Mouse (Mus musculus): Measurements from ENCODE around the gene Kirrel. TPM values are rescaled to one million over a fixed set of nuclear protein-coding genes. Genes with fewer than 3 reads are reported as not detected.

Gene Kirrel
- total and polyA plus RNA-seq, 3 experiments = not detected

GRCm38 (mm10) chr3:87079301-87079700, 95.2 kb downstream of the Kirrel start:
- Histone ChIP-seq H3K79me2 (replicated peaks; ENCODE audit: control insufficient read depth, extremely low read depth, insufficient read depth, poor library complexity, severe bottlenecking) (no peaks in the 10 kb centered on the region), H3K27me3 (replicated peaks) (peaks cover 4% of the 10 kb centered on the region), H3K36me3 (replicated peaks in 1 of 2; ENCODE audit: control insufficient read depth in 1 of 2, insufficient read depth in 1 of 2, low read length in 1 of 2) (no peaks in the 10 kb centered on the region), H3K9ac (ENCODE audit: insufficient read depth, low read depth) (no peak overlapping the region), H3K4me1 (ENCODE audit: control insufficient read depth in 1 of 2, insufficient read depth in 2 of 2) (no peaks in the 10 kb centered on the region), H3K9me3 (replicated peaks; ENCODE audit: low read length) (no peaks in the 10 kb centered on the region), H3K4me2 (ENCODE audit: insufficient read depth, low read depth, poor library complexity, severe bottlenecking) (no peak overlapping the region), H3K4me3 (replicated peaks in 1 of 3; ENCODE audit: low read depth in 2 of 3, low read length in 2 of 3, poor library complexity in 1 of 3) (no peak overlapping the region), H3K27ac (ENCODE audit: insufficient read depth, low read depth) (no peak overlapping the region)
- TF ChIP-seq USF2 (conservative IDR thresholded peaks at IDR 0.05; ENCODE audit: low read depth, low read length) = no peak
- no peak for TF ChIP-seq SMC3 (IDR thresholded peaks at IDR 0.05; ENCODE audit: low read depth, low read length)
- no peak for TF ChIP-seq POLR2A (IDR thresholded peaks at IDR 0.05; ENCODE audit: low read depth, low read length)
- no peak for TF ChIP-seq E2F4 (IDR thresholded peaks at IDR 0.05; ENCODE audit: insufficient replicate concordance, low read depth, low read length)
- TF ChIP-seq EP300 (IDR thresholded peaks at IDR 0.05; ENCODE audit: low read length) = no peak
- no peak for TF ChIP-seq PAX5 (IDR thresholded peaks at IDR 0.05; ENCODE audit: low read length)
- TF ChIP-seq USF1 (IDR thresholded peaks at IDR 0.05; ENCODE audit: low read depth, low read length) = no peak
- no peak for TF ChIP-seq ZC3H11A (IDR thresholded peaks at IDR 0.05; ENCODE audit: low read depth, low read length)
- TF ChIP-seq MAX (IDR thresholded peaks at IDR 0.05; ENCODE audit: low read length) = no peak
- no peak for TF ChIP-seq MEF2A (IDR thresholded peaks at IDR 0.05; ENCODE audit: borderline replicate concordance, low read depth, low read length)
- no peak for TF ChIP-seq RCOR1 (conservative IDR thresholded peaks at IDR 0.05; ENCODE audit: low read depth, low read length)
- TF ChIP-seq NRF1 (IDR thresholded peaks at IDR 0.05; ENCODE audit: low read depth, low read length) = no peak
- TF ChIP-seq GABPA (IDR thresholded peaks at IDR 0.05; ENCODE audit: insufficient replicate concordance, low read depth, low read length) = no peak
- no peak for TF ChIP-seq SIN3A (IDR thresholded peaks at IDR 0.05; ENCODE audit: low read length)
- TF ChIP-seq MAZ (IDR thresholded peaks at IDR 0.05; ENCODE audit: low read depth, low read length) = no peak
- no peak for TF ChIP-seq ELF1 (IDR thresholded peaks at IDR 0.05; ENCODE audit: low read depth, low read length)
- dilution Hi-C loops (cut with MboI; ENCODE audit: extremely low pct_ligation_motif_present, extremely low pct_unique_long_range_greater_than_20kb, low sequenced_read_pairs) (no loop called here), in situ Hi-C loops (cut with MboI; ENCODE audit: low pct_ligation_motif_present, low pct_unique_long_range_greater_than_20kb, low sequenced_read_pairs) (no loop called here)
- DNase-seq (ENCODE audit: extremely low read depth) = no peak

- Histone ChIP-seq H3K4me1 (ENCODE audit: control insufficient read depth in 1 of 2, insufficient read depth in 2 of 2) (no peaks in the 10 kb centered on the region), H3K36me3 (replicated peaks in 1 of 2; ENCODE audit: control insufficient read depth in 1 of 2, insufficient read depth in 1 of 2, low read length in 1 of 2) (no peaks in the 10 kb centered on the region), H3K27ac (ENCODE audit: insufficient read depth, low read depth) (no peak overlapping the region), H3K9ac (ENCODE audit: insufficient read depth, low read depth) (no peak overlapping the region), H3K27me3 (replicated peaks) (peaks cover 4% of the 10 kb centered on the region), H3K9me3 (replicated peaks; ENCODE audit: low read length) (no peaks in the 10 kb centered on the region), H3K4me3 (replicated peaks in 1 of 3; ENCODE audit: low read depth in 2 of 3, low read length in 2 of 3, poor library complexity in 1 of 3) (no peak overlapping the region), H3K79me2 (replicated peaks; ENCODE audit: control insufficient read depth, extremely low read depth, insufficient read depth, poor library complexity, severe bottlenecking) (no peaks in the 10 kb centered on the region), H3K4me2 (ENCODE audit: insufficient read depth, low read depth, poor library complexity, severe bottlenecking) (no peak overlapping the region)
- TF ChIP-seq EP300 (IDR thresholded peaks at IDR 0.05; ENCODE audit: low read length) = no peak
- no peak for TF ChIP-seq MAFK (IDR thresholded peaks at IDR 0.05; ENCODE audit: insufficient replicate concordance, low read length)
- TF ChIP-seq E2F4 (IDR thresholded peaks at IDR 0.05; ENCODE audit: insufficient replicate concordance, low read depth, low read length) = no peak
- no peak for TF ChIP-seq ETS1 (conservative IDR thresholded peaks at IDR 0.05; ENCODE audit: low read depth, low read length)
- no peak for TF ChIP-seq ZNF384 (IDR thresholded peaks at IDR 0.05; ENCODE audit: low read depth, low read length)
- no peak for TF ChIP-seq MEF2A (IDR thresholded peaks at IDR 0.05; ENCODE audit: borderline replicate concordance, low read depth, low read length)
- TF ChIP-seq SMC3 (IDR thresholded peaks at IDR 0.05; ENCODE audit: low read depth, low read length) = no peak
- no peak for TF ChIP-seq MAZ (IDR thresholded peaks at IDR 0.05; ENCODE audit: low read depth, low read length)
- DNase-seq (ENCODE audit: extremely low read depth) = no peak
- dilution Hi-C loops (cut with MboI; ENCODE audit: extremely low pct_ligation_motif_present, extremely low pct_unique_long_range_greater_than_20kb, low sequenced_read_pairs) (no loop called here), in situ Hi-C loops (cut with MboI; ENCODE audit: low pct_ligation_motif_present, low pct_unique_long_range_greater_than_20kb, low sequenced_read_pairs) (no loop called here)
Observed at GRCm38 (mm10) chr3:87077681-87078080, 96.9 kb downstream of the Kirrel start.
